In genomic region chr11:62070206-62070605, GRCm38 (mm10) we compare ENCODE assay signal across 11 mouse cellular contexts.
DNase-seq lines count a peak whose midpoint lies in the region; ATAC-seq lines count a peak whose summit lies in the region.
"Had no signal": no experiment of that assay in that cellular context is flagged by ENCODE, and none has a peak within 500 bp of the region (broad histone marks: within the 10 kb centered on the region; RNA-seq: fewer than 3 reads in every experiment).

No protein-coding gene starts in this region.

- 0 out of 2 replicates have a peak, but pooled peaks have one; percentile 45 for ATAC-seq in cerebellum, adult (ENCODE audit: insufficient number of reproducible peaks, low FRiP score, low TSS enrichment)
- ATAC-seq: midbrain, embryonic 15.5 days had no signal

- no peak for DNase-seq in cerebellum, postnatal 4 days (ENCODE audit: low spot score in 2 of 2)
- peak; percentile 25 for DNase-seq in right cerebral cortex, adult 18-20 months
- no peak for DNase-seq in right cerebral cortex, postnatal 14 days
- peak; percentile 72 for DNase-seq in cerebellum, adult 9-10 months
- DNase-seq in lung, postnatal 36 days = peak; percentile 62
- no peak for DNase-seq in urinary bladder, postnatal 10 days (ENCODE audit: low spot score)
- no peak for DNase-seq in retina, postnatal 1 day
- DNase-seq: heart, postnatal 36 days; liver had no signal

Comparison
In these comparisons a context has a peak if more than half of its experiments do, and no peak if none do; other contexts are left out.
1. DNase-seq: peak in right cerebral cortex, adult 18-20 months (single experiment), cerebellum, adult 9-10 months (single experiment) and lung, postnatal 36 days (single experiment); none in cerebellum, postnatal 4 days (0 of 2), right cerebral cortex, postnatal 14 days (single experiment), urinary bladder, postnatal 10 days (single experiment) and retina, postnatal 1 day (single experiment).